Mouse (Mus musculus): ENCODE data around the gene Chid1. TPM values are rescaled to one million over a fixed set of nuclear protein-coding genes. Genes with fewer than 3 reads are reported as not detected.

Chid1 gene
- polyA plus RNA-seq, 1 experiment from 2014 or later = 23.8 TPM

DNA sequence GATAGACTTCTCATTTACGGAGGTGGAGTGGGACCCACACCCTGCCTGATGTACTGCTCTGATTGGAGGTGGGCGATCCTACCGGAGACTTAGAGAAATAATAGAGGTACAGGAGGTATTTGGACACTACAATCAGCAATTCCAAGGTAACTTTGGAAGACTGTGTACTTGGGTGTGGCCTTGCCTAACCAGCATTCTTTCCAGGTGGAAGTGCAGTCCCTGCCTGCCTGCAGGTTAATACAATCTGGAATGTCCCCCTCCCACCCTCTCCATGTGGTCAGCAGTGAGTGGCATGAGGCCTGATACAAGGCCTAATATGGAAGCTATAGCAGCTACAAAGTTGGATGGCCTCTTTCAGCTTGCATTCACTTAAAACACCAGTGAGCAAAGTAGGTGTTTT lies 30.3 kb upstream of the Chid1 start:
- DNase-seq (ENCODE audit: low spot score) = no peak
- H3K36me3 ChIP-seq (replicated peaks) = peaks cover 23% of the 10 kb centered on the region
- H3K9me3 ChIP-seq = no peaks in the 10 kb centered on the region
- H3K27ac ChIP-seq (replicated peaks) = no peak overlapping the region
- H3K27me3 ChIP-seq (replicated peaks; ENCODE audit: low read depth, poor library complexity, severe bottlenecking) = no peaks in the 10 kb centered on the region
- WGBS = 97% methylated on average over 3 of the region's 3 CpGs
- no peak overlapping the region for H3K4me3 ChIP-seq
- peaks cover 20% of the 10 kb centered on the region for H3K4me1 ChIP-seq

DNA sequence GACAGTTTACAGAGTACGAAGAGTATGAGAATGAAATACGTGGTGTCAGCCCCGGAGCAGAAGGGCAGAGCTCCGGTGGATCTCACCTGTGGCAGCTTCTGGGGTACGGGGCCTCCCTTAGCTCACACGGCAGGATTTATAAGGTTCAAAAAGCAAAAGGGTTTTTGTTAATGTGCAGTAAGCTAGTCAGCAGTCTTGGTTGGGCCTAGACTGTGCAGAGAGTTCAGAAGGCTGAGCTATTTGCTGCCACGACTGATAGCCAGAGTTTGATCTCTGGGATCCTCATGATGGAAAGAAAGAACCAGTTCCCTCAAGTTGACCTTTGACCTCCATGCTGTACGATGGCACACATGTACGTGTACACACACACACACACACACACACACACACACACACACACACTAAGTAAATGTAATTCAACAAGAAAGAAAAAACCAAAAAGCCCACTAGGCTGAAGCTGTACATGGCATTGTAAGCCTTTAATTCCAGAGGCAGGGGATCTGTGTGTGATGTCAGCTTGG lies 29.7 kb upstream of the Chid1 start:
- H3K27ac ChIP-seq (replicated peaks) = no peak overlapping the region
- H3K4me3 ChIP-seq = no peak overlapping the region
- 85% methylated on average over 9 of the region's 9 CpGs for WGBS
- no peak for DNase-seq (ENCODE audit: low spot score)
- peaks cover 26% of the 10 kb centered on the region for H3K36me3 ChIP-seq (replicated peaks)
- H3K27me3 ChIP-seq (replicated peaks; ENCODE audit: low read depth, poor library complexity, severe bottlenecking) = no peaks in the 10 kb centered on the region
- peaks cover 25% of the 10 kb centered on the region for H3K4me1 ChIP-seq
- H3K9me3 ChIP-seq = no peaks in the 10 kb centered on the region

DNA sequence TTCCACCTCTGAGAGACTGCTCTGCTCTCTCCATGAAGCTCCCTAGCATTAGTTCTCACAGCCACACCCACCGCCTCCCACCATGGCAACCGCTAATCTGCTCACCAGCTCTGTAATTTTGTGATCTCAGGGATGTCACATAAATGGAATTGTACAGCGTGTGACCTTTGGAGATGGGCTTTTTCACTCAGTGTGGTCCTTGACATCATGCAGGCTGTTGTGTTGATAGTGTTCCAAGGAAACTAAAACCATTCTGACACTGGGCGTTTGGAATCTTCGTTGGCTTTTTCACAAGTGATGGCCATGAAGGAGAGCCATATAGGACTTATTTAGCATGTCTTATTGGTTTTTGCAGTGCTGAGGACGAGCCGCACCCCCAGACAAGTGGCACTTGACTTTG lies 26.9 kb upstream of the Chid1 start:
- WGBS = 83% methylated on average over 7 of the region's 7 CpGs
- no peak overlapping the region for H3K4me3 ChIP-seq
- H3K36me3 ChIP-seq (replicated peaks) = peaks cover 19% of the 10 kb centered on the region
- H3K4me1 ChIP-seq = peaks cover 45% of the 10 kb centered on the region
- no peak for DNase-seq (ENCODE audit: low spot score)
- no peaks in the 10 kb centered on the region for H3K27me3 ChIP-seq (replicated peaks; ENCODE audit: low read depth, poor library complexity, severe bottlenecking)
- H3K27ac ChIP-seq (replicated peaks) = no peak overlapping the region
- no peaks in the 10 kb centered on the region for H3K9me3 ChIP-seq

DNA sequence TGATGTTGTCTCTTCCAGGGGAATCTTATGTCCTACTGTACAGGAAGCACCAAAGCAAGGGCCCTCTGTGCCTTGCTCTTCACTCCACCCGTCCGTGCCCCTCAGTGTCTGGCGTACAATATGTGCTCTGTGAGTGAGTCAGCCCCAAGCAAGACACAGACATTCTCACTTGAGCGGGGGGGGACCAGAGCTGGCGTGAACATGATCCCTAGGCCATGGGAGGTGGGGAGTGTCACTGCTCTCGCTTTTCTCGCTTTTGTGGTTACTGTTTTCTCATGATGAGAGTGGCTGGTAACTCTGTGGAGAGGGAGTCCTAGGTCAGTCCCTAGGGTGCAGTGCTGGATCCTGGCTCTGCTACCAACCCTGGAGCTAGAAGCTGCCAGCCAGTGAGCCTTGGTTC lies 24.9 kb upstream of the Chid1 start:
- DNase-seq (ENCODE audit: low spot score) = peak; percentile 22
- 50% methylated on average over 7 of the region's 7 CpGs for WGBS
- H3K27me3 ChIP-seq (replicated peaks; ENCODE audit: low read depth, poor library complexity, severe bottlenecking) = no peaks in the 10 kb centered on the region
- peaks cover 50% of the 10 kb centered on the region for H3K4me1 ChIP-seq
- peak overlapping the region; percentile 23; the same call in 1 of the 2 replicates for H3K4me3 ChIP-seq
- H3K36me3 ChIP-seq (replicated peaks) = peaks cover 13% of the 10 kb centered on the region
- H3K9me3 ChIP-seq = no peaks in the 10 kb centered on the region
- peak overlapping the region; percentile 21 for H3K27ac ChIP-seq (replicated peaks)

DNA sequence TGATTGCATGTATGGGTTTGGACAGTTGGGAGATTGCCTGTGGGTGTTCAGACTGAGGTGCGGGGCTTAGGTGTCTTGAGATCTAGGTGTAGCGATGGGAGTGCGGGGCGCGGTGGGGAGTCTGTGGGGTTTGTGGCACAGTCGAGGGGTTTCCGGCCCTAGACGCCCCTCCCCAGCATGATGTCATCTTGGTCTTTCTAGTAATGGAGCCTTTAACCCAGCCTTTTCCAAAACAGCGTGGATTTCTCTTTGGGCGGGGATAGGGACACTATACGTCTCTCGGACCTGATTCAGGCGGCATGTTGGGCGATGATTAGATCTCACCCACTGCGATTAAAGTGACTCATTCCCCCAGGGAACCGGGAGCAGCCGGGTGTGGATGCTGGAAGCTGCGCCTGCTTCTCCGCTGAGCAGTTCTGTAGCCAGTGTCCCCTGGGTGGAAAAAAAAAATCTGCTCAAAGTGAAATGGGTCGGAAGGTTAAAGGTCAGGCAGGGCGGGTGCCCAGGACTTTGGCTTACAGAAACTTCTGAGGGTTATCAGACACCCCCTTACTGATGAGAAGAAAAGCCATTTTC lies 23.3 kb upstream of the Chid1 start:
- Histone ChIP-seq H3K27me3 (replicated peaks; ENCODE audit: low read depth, poor library complexity, severe bottlenecking) (no peaks in the 10 kb centered on the region), H3K4me3 (peak overlapping the region; percentile 99), H3K27ac (replicated peaks) (peak overlapping the region; percentile 95), H3K9me3 (no peaks in the 10 kb centered on the region), H3K36me3 (replicated peaks) (peaks cover 12% of the 10 kb centered on the region), H3K4me1 (peaks cover 45% of the 10 kb centered on the region)
- WGBS = under 1% methylated on average over 21 of the region's 21 CpGs
- peak; percentile 61 for DNase-seq (ENCODE audit: low spot score)

DNA sequence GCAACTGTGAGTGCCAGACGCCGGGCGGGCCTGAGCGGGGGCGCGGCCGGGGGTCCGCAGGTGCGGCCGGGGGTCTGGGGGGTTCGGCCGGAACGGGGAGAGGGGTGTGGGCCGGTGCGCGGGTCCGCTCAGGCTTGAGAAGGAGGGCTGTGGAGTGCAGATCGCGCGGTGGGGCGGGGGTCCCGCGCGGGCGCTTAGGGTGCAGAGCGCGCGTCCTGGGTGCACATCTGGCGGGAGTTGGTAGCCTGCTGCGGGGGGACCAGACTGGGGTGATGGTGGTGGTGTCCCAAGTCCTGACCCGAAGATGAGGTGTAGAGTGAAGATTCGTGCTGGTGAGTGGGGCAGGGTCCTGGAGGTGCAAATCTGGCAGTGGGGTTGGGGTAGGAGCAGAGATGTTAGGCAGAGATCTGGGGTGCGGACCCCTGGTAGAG lies 22.8 kb upstream of the Chid1 start:
- Histone ChIP-seq H3K4me1 (peaks cover 44% of the 10 kb centered on the region), H3K36me3 (replicated peaks) (peaks cover 12% of the 10 kb centered on the region), H3K27ac (replicated peaks) (peak overlapping the region; percentile 95), H3K27me3 (replicated peaks; ENCODE audit: low read depth, poor library complexity, severe bottlenecking) (no peaks in the 10 kb centered on the region), H3K4me3 (peak overlapping the region; percentile 99), H3K9me3 (no peaks in the 10 kb centered on the region)
- DNase-seq (ENCODE audit: low spot score) = no peak
- WGBS = under 1% methylated on average over 33 of the region's 33 CpGs

DNA sequence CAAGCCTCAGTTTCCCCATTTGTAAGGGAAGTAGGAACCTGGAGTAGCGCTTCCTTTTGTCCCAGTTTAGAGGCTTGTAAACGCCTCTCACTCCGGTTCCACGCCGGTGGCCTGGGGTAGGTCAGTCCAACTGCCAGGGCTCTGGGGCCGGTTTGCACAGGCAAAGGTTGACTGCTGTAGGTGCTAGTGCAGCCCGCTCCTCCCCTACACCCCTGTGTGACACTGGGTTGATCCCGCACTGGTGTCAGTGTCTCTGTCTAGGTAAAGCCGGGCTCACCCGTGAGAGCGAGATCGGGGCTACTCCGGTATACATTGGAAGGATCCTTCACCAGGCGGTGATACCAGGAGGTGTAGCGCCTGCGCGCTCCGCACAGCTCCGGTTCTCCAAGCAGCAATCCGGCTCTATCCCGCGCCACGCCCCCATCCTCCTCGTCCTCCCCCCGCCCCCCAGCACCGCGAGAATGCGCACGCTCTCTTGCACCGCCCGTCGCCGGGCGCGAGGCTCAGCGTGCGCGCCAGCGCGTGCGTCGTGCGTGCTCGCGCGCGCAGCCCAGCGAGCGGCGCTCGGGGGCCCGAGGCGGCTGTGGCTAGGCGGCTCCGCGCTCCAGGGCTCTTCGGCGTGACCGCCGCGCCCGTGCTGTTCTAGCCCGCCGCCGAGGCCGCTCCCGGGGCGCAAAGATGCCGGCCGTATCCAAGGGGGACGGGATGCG lies 22.2 kb upstream of the Chid1 start, which contains the start of gene Ap2a2:
Gene Ap2a2, plus strand, starts transcription at position 492 of the 710 bp plus-strand sequence.
- H3K27ac ChIP-seq (replicated peaks) = peak within 1 kb of the TSS; percentile 95
- DNase-seq (ENCODE audit: low spot score) = peak; percentile 99
- H3K36me3 ChIP-seq (replicated peaks) = peaks cover 12% of the 10 kb centered on the region
- under 1% methylated on average over 72 of the region's 72 CpGs for WGBS
- H3K27me3 ChIP-seq (replicated peaks; ENCODE audit: low read depth, poor library complexity, severe bottlenecking) = no peaks in the 10 kb centered on the region
- peak within 1 kb of the TSS; percentile 99 for H3K4me3 ChIP-seq
- H3K4me1 ChIP-seq = peaks cover 38% of the 10 kb centered on the region
- no peaks in the 10 kb centered on the region for H3K9me3 ChIP-seq

DNA sequence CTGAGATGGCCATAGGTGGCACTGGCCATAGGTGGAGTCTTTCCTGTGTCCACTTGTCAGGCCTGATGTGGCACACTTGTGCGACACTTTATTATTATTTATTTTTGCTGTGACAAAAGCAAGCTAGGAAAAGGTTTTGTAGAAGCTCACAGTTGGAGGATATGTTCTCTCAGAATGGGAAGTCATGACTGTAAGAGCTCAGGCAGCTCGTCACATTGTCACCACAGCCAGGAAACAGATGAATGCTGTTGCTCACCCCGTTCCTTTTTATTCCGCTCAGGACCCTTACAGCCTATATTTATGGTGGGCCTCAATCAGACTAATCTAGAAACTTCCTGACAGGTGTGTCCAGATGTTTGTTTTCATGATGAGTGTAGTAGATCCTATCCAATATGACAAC lies 20.8 kb upstream of the Chid1 start:
- H3K9me3 ChIP-seq = no peaks in the 10 kb centered on the region
- H3K27me3 ChIP-seq (replicated peaks; ENCODE audit: low read depth, poor library complexity, severe bottlenecking) = no peaks in the 10 kb centered on the region
- 82% methylated on average over 4 of the region's 4 CpGs for WGBS
- H3K4me1 ChIP-seq = peaks cover 34% of the 10 kb centered on the region
- no peak for DNase-seq (ENCODE audit: low spot score)
- H3K36me3 ChIP-seq (replicated peaks) = peaks cover 8% of the 10 kb centered on the region
- H3K4me3 ChIP-seq = no peak overlapping the region
- no peak overlapping the region for H3K27ac ChIP-seq (replicated peaks)

DNA sequence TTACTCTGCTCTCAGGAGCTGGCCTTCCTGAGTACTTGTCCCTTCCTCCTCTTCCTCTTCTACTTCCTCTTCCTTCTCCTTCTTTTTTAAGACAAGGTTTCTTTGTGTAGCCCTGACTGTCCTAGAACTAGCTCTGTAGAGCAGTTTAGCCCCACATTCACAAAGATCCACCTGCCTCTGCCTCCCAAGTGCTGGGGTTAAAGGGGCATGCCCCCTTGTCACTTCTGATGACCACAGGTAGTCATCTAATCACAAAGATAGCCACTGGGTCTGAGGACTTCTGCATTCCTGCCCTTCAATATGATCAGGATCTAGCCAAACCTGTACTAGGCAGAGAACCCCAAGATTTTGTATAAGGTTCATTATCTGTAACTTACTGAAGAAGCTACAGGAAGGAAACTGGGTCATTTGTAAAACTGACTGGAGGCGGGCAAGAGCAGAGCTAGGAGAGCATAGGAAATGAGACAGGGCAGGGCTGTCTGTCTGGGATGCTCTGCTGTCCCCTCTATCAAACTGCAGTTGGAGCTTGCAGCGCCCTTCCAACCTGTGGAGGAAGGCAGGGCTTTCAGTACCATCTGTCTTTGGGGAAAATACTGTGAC lies 20.2 kb upstream of the Chid1 start:
- peaks cover 2% of the 10 kb centered on the region; the same call in 1 of the 2 replicates for H3K36me3 ChIP-seq (replicated peaks)
- no peak overlapping the region for H3K4me3 ChIP-seq
- DNase-seq (ENCODE audit: low spot score) = no peak
- 65% methylated on average over 2 of the region's 2 CpGs for WGBS
- no peaks in the 10 kb centered on the region for H3K9me3 ChIP-seq
- no peaks in the 10 kb centered on the region for H3K27me3 ChIP-seq (replicated peaks; ENCODE audit: low read depth, poor library complexity, severe bottlenecking)
- peaks cover 29% of the 10 kb centered on the region for H3K4me1 ChIP-seq
- H3K27ac ChIP-seq (replicated peaks) = no peak overlapping the region

DNA sequence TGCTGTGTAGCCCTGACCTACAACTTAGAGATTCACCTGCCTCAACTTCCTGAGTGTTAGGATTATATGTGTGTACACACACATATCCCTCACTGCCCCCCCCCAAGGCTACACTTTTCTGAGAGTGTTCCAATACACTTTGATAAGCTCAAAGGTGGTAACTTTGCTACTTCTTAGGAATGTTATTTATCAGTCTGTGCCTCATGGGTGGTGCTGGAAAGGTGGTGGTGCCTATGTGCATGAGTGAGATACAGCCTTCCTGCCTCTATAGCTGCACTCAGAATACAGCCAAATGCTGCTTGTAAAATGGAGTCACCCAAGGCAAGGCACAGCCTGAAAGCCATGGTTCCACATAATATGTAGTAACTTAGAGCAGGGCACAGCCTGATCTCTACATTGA lies 19.3 kb upstream of the Chid1 start:
- Histone ChIP-seq H3K27ac (replicated peaks) (no peak overlapping the region), H3K27me3 (replicated peaks; ENCODE audit: low read depth, poor library complexity, severe bottlenecking) (no peaks in the 10 kb centered on the region), H3K36me3 (replicated peaks) (no peaks in the 10 kb centered on the region), H3K4me3 (no peak overlapping the region), H3K4me1 (peaks cover 20% of the 10 kb centered on the region), H3K9me3 (no peaks in the 10 kb centered on the region)
- no peak for DNase-seq (ENCODE audit: low spot score)

DNA sequence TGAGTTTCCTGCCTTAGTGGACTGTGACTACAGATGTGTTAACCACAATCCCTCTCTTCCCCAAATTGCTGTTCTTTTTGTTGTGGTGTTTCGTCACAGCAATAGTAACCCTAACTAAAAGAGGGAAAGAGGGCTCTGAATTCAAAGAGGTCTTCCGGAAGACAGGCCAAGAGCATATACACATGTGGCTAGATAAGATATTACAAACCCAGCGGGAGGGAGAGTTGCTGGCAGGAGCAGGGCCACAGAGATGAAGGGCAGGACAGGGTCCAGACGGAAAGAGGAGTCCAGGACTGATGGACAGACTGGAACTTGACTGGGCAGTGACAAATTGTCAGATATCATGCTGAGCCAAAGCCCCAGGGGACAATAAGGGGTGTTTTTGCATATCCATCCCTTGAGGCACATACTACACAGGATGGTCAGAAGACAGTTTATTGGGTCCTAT lies 18.7 kb upstream of the Chid1 start:
- 73% methylated on average over 4 of the region's 4 CpGs for WGBS
- Histone ChIP-seq H3K4me3 (no peak overlapping the region), H3K27ac (replicated peaks) (no peak overlapping the region), H3K4me1 (peaks cover 14% of the 10 kb centered on the region), H3K36me3 (replicated peaks) (no peaks in the 10 kb centered on the region), H3K9me3 (no peaks in the 10 kb centered on the region), H3K27me3 (replicated peaks; ENCODE audit: low read depth, poor library complexity, severe bottlenecking) (no peaks in the 10 kb centered on the region)
- DNase-seq (ENCODE audit: low spot score) = no peak

DNA sequence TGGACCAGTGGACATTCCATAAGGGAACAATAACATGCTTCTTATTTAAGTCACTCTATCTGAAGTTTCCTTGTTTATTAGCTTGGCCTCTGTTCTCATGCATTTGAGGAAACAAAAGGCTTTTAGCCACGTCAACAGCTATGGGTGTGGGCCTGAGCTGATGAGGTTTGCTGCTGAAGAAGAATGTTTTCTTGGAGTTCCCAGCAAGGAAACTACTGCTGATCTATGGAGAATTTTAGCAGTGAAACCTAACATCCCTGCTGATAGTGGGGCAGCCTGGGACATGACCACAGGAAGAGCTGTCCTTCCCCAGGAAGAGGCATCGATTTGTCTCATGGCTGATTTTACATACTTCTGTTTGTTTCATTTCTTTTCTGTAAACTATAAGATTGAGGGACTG lies 10.8 kb upstream of the Chid1 start:
- H3K9me3 ChIP-seq = no peaks in the 10 kb centered on the region
- WGBS = 81% methylated on average over 2 of the region's 2 CpGs
- H3K4me1 ChIP-seq = no peaks in the 10 kb centered on the region
- H3K4me3 ChIP-seq = no peak overlapping the region
- no peak overlapping the region for H3K27ac ChIP-seq (replicated peaks)
- no peaks in the 10 kb centered on the region for H3K27me3 ChIP-seq (replicated peaks; ENCODE audit: low read depth, poor library complexity, severe bottlenecking)
- H3K36me3 ChIP-seq (replicated peaks) = no peaks in the 10 kb centered on the region
- no peak for DNase-seq (ENCODE audit: low spot score)
